Mouse (Mus musculus) thymus, postnatal 0 days (tissue): ENCODE measurements around the gene Gm44503. TPM values are rescaled to one million over a fixed set of nuclear protein-coding genes. Genes with fewer than 3 reads are reported as not detected.

Experiments used
- DNase-seq: peaks from one replicate; pipeline ENCODE4 v3.0.0-alpha.2; 2015; ENCODE audit warnings: low spot score
- polyA plus RNA-seq: library from polyadenylated mRNA; unstranded; fragments of >200 nt; fragmentation: Nextera tagmentation; extraction: Ambion mirVana; gene quantifications from 2 replicates; pipeline ENCODE4 v1.2.1, GENCODE M21; 2015

The Gm44503 gene
- polyA plus RNA-seq, 1 experiment from 2014 or later = not detected

DNA sequence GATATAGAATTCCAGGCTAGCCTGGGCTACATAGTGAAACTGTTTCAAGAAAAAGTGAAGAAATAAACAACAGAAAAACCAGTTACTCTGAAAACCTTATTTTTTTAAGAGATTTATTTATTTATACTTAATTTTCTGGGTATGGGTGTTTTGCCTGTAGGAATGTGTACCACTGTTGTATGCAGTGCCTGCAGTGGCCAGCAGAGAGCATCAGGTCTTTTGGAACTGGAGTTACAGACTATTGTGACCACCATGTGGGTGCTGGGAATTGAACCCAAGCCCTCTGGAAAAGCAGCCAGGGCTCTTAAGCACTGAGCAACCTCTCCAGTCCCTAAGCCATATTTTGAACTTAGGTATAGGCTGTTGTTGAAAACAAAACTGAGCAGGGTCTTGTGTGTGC lies 14.3 kb downstream of the Gm44503 start:
- no peak for DNase-seq

DNA sequence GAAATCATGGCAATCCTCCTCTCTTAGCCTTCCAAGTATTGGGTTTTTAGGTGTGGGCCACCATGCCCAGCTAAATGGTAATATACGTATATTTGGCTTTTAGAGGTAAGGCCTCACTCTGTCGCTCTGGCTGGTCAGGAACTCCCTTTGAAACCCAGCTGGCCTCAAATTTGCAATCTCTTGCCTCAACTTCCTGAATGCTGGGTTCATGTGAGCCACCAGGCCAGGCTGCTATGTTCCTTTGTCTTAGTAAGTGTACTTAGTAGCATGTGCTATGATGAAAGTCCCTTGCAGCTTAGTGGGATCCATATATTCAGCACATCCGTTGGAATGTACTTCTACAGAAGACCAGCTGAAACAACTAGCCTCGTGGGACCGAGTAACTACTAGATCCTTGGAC lies 16.1 kb downstream of the Gm44503 start:
- DNase-seq = no peak

DNA sequence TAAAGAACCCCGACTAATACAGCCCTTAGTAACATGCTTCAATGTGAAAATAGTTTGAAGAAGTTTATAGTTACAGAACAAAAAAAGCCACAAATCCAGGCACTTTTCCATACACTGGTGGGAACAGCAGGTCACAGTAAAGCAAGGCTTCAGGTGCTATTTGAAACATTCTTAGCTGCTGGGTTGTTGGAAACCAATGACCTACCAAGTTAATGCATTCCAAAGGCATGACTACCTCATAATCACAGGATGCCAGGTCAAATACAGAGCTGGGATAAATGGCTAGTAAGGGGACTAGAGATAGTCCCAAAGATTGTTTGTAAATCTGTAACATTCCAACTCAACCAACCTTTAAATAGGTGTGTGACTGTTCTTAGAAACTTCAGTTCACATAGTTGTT lies 16.6 kb downstream of the Gm44503 start:
- DNase-seq = no peak

DNA sequence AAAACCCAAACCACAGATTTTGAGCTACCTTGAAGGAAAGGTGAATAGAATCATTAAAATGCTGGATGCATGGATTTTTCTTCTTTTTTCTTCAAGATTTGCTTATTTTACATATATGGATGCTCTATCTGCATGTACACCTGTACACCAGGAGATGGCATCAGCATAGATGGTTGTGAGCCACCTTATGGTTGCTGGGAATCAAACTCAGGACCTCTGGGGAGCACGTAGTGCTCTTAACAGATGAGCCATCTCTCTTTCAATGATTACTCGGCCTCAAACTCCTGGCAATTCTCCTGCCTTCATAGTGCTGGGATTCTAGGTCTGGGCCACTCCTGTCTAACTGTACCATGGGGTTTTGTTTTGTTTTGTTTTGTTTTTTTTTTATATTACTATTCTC lies 24.4 kb downstream of the Gm44503 start:
- DNase-seq = no peak

DNA sequence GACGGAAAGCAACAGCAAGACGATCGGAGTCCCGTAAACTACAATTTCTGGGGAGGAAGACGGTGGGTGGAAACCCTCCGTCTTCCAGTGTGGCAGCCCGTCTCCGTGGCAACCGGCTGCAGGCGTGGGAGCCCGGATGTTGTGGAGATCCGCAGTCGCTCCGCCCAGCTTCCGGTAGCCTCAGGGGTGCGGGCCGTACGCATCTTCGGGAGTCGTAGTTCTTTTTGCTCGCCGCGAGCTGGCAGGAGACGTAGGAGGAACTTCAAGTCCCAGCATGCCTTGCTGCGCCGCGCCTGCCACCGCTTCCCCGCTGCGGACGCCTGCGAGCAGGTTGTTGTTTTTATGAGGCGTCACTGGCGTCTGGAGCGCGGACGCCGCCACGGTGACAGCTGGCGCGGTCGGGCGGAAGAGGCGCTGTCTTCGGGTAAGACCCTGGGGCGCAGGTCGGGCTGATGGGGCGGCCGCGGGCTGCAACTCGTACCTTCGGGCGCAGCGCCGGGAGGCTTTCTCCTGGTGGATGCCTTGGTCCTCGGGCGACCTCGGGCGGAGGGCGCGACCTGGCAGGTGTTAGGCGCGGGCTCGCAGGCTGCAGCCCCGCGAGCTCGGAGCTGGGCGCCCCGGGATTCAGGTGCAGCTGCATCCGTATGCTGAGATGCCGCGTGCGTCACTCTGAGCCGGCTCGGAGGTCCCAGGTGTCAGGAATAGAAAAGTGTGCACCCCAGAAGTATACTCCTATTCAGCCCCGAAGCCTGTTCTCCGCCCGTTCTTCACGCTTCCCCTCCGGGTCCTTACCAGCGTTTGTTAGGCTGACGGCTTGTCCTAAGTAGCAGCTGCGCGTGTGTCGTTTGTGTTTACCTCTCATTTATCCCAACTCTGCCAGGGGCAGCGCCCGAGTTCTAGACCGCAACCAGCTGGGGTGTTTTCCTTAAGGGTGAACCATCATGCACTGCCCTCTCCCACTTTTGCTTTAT lies 26.9 kb downstream of the Gm44503 start, which contains the start of the genes Ccpg1os and Ccpg1:
TSS of gene Ccpg1os (minus strand) at position 133 of the 971 bp plus-strand sequence.
TSS of gene Ccpg1 (plus strand) at position 180 of the 971 bp plus-strand sequence.
- peak; percentile 99 for DNase-seq

DNA sequence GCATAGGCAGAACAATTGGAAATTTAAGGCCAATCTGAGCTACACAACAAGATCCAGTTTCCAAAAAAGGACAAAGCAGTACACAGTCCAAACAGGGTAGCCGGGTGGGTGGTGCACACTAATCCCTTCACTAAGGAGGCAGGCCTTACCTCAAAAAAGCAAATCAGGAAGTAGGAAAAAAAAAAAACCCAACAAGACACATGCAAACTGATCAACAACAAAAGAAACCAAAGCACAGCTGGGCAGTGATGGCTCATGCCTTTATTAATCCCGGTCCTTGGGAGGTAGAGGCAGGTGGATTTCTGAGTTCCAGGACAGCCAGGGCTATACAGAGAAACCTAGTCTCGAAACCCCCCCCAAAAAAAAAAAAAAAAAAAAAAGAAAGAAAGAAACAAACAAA lies 29.1 kb downstream of the Gm44503 start:
- no peak for DNase-seq

DNA sequence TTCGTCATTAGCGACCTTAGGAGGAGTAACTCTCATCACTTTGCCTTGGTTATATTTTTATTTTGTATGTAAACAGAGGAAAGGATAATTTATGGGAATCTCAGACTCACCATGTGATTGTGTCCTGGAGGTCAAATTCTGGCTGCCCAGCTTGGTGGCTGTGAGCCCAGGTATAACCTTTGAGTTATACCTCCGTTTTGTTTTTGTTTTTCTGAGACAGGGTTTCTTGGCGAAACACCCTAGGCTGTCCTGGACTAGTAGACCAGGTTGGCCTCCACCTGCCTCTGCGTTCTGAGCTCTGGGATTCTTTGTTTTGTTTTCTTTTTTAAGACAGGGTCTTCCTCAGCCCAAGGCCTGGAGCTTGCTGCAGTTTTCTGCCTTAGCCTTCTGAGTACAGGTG lies 30.1 kb downstream of the Gm44503 start:
- no peak for DNase-seq

DNA sequence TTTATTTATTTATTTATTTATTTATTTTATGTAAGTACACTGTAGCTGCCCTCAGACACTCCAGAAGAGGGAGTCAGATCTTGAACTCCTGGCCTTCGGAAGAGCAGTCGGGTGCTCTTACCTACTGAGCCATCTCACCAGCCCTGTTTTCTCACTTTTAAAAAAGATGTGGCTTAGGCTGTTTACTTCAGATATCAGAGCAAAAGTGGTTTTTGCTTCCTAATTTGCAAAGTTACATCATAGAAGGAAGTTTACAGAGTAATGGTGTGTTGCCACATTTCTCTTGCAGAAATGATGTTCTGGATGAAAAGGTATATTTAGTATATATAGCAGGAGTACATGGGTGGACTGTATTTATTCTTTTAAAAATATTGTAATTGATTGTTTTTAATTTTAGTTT lies 32.8 kb downstream of the Gm44503 start:
- no peak for DNase-seq

DNA sequence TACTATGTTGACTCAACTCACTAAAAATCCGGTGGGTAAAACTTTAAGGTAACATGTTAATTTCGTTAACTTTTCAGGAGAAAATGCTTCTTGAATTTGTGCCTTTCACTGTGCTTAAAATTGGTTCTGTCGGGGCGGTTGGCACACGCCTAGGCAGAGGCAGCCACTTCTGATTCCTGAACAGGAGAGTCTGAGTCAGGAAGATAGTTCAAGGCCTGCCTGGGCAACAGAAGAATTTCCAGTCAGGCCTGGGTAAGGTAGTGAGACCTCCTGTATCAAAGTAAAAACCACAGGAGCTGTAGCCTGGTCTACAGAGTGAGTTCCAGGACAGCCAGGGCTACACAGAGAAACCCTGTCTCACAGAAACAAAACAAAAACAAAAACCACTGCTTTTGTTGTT lies 33.9 kb downstream of the Gm44503 start:
- no peak for DNase-seq

DNA sequence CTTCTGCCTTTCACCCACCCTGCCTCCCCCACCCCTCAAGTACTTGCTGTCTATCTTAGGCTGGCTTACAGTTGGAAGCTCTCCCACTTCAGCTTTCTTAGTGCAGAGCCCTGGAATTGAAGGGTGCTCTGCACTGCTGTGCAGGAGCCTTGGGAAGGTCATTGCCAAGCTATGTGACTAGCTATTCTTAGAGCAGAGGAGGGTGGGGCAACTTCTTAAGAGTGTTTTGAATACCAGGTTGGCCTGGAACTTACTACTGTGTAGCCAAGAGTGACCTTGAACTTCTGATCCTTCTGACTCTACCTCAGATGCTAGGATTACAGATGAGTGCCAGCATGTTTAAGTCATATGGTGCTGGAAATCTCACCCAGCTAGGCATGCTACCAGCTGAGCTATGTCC lies 37.5 kb downstream of the Gm44503 start:
- no peak for DNase-seq

DNA sequence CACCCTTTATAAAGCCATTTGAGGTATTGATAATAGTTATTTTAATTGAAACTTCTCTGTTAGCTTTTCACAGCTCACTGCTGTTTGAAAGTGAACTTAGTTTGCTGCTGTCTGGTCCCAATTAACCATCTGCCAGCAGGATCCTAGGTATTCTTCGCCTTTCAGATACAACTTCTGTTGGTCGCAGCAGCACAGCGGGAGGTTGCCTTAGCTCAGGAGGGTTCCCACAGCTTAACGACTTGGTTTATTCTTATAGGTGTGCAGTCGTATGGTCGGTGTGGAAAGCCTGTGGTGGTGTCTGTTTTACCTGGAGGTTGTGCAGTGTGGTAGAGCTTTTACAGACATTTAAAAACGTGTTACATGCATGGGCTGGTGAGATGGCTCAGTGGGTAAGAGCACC lies 38.2 kb downstream of the Gm44503 start:
- DNase-seq = no peak

DNA sequence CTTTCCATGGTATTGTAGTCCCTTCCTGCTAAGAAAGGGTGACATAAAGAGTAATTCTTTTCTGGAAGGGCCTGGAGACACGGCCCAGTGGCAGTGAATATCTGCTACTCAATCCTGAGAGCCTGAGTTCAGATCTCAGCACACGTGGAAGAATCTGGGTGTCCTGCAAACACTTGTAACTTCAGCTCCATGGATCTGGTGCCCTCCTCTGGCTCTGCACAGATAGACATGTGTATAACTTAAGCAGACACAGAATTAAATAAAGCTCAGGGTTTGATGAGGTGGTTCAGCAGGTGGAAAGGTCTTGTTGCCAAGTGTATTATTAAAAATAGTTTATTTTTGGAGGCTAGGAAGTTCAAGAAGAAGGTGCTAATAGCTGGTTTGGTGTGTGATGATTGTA lies 41.8 kb downstream of the Gm44503 start:
- DNase-seq = no peak

DNA sequence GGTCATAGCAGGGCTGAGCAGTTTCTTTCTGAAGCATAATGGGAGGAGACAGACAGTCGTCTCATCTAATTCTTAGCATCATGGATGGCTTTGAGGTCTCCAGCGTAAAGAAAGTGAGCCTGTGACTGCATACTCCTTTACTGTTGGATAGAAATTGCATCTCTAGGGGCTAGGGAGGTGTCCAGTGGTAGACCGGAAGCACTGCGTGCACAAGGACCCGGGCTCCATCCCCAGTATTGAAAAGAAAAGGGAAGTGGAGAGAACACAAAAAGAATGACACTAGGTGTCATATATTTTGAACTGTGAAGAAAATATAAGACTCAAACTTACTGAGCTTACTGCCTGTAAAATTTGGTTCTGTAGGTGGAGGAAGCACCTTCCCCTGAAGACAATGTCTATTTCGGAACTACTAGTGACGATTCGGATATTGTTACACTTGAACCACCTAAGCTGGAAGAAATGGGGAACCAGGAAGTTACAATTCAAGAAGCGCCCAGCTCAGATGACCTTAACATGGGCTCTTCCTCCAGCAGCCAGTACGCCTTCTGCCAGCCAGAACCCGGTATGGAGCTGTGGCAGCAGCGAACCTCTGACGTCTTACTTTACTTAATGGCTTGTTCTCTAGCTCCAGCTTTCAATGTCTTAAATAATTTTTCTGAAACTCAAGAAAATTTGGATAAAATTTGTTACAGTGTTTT lies 42.8 kb downstream of the Gm44503 start:
- no peak for DNase-seq

DNA sequence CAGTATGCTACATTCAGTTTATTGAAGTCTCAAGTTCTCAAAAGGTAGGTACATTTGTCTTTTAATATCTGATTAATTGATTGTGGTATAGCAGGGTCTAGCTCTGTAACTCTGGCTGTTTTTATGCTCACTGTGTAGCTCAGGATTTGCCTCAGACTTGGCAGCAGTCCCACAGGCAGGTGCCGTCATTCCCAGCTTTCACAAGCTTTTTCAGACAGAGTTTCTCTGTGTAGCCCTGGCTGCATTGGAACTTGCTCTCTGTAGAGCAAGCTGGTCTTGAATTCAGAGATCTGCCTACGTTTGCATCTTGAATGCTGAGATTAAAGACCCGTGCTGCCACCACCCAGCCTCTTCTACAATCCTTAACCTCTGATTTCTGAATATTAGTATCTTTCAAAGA lies 43.5 kb downstream of the Gm44503 start:
- DNase-seq = no peak

DNA sequence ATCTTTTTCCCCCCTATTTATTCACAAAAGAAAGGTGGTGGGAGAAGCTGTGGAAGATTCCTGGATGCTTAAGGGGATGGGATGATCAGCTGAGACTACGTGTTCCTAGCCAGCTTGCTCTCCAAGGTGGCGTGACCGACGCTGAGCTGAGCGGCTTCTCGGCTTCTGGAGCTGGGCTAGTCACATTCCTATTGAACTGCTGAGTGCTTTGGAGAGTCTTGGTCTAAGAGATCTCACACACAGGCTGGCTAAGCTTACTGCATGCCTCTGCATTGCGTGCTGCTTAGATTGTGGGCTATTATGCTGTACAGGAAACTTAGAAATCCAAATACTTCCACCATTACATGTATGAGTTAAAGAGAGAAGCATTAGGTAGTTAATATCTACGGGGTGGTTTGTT lies 45.4 kb downstream of the Gm44503 start:
- DNase-seq = no peak

DNA sequence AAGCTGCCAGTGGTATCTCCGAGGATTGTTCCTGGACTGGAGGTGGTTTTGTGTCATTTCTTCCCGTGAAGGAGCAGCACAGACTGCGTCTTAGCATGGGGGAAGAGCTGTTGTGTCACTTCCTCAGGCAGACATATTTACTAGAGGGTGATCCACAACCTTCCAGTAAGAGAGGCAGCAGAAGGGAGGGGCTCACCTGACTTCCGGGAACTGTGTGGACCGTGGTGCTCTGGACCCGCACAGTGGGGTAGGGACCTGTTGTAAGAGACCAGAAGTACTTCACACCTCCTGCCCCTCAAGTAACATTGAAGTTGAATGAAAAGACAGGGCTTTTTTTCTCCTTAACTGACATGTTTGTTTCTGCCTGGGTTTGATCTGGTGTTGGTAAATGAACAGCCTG lies 46.5 kb downstream of the Gm44503 start:
- no peak for DNase-seq

DNA sequence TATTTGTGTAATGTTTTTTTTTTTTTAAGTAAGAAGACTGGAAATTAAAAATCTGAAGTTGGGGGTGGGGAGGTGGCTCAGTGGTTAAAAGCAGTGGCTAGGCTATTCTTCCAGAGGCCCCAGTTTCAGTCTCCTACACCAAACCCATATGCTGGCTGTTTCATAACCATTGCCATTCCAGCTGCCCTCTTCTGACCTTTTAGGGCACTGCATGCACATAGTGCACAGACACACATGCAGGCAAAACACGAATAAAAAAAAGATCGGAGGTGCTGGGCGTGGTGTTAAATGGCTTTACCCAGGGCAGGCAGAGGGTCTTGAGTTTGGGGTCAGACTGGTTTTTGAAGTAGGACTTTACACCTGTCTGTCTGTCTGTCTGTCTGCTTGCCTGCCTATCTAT lies 47.5 kb downstream of the Gm44503 start:
- DNase-seq = peak; percentile 16

DNA sequence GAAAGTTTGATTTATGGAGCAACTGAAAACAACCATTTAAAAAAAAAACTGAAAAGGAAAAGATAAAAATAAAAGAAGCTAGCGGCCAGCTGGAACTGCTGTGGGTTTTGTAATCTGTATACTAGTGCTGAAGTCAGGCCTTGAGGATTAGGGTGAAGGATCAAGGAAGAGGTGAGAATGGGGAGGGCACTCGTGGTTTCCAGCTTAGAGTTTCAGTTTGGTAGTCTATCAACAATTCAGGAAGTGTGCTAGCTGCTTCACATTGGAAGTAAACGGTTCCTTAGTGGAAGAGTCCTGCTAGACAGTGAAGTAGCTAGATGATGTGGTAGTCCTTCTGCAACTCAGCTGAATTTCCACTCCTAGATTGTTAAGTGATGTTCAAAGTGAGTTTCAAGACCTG lies 49.7 kb downstream of the Gm44503 start:
- DNase-seq = no peak

DNA sequence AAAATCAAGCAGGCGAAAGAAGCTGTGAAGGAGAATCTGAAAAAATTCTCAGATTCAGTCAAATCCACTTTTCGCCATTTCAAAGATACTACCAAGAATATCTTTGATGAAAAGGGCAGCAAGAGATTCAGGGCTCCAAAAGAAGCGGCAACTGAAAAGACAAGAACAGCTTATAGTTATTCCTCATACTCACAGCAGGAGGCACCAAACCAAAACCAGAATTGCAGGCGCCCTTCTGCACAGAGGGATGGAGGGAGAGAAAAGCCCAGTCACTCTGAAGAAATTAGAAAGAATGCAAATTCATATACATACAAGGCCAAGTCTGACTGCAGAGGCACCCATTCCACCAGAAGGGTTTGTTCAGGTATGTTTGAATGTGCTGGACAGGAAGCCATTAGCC lies 54.0 kb downstream of the Gm44503 start:
- no peak for DNase-seq

DNA sequence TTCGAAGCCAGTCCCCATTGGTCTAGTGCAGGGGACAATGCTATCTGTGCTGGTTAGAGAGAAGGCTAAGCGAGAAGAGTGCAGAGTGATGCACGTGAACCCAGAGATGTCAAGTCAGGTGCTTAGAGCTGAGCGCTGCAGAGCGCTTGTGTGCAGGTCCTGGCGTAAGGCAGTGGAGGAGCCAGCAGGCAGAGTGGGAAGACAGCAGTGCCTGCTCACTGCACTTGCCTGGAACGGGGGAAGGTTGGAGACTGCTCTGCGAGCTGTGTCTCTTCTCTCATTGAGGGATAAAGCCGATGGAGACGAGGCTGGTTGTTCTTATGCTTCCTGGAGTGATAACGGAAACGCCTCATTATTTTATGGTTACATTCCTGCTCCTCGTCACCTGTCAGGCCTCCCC lies 56.1 kb downstream of the Gm44503 start:
- DNase-seq = no peak

DNA sequence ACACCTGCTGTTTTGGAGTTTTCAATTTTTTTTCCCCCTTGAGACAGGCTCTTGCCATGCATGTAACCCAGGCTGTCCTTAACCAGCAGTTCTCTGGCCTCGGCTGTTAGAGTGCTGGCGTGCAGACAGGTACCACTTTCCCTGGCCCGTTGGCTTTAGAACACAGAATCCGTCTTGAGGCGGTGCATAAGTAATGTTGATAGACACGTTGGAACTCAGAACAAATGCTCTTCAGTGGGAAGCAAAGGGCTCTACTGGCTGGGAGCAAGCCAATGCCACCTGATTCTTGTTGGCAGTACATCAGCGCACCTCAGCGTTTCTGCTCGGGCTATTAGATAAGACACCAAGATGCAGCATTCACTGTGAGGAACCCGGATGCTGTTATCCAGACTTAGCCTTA lies 61.2 kb downstream of the Gm44503 start:
- DNase-seq = no peak

DNA sequence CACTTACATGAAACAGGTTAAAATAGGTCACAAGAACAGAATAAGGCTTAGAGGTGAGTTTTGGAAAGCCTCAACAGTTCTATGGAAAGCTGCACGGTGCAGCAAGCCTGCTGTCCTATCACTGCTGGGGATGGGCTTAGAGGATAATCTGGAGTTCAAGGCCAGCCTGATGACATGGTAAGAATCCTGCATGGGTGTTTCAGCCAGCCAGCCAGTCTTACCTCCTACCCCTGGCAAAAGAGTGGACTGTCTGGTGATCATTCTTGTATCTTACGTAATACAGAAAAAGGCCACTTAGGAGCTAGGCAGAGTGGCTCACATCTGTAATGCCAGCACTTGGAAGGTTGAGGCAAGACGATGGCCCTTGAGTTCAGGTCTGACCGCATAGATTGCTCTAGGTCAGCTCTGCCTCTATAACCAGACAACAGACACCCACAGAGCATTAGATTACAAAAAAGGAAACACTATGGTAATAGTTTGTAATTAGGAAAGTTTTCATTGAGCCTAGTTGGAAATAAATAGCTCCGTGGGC lies 62.0 kb downstream of the Gm44503 start:
- no peak for DNase-seq
